Mouse (Mus musculus) heart, embryonic 12.5 days (tissue): ENCODE data around the gene Rcor3. TPM values are rescaled to one million over a fixed set of nuclear protein-coding genes. Genes with fewer than 3 reads are reported as not detected.

Experiments used
- polyA plus RNA-seq: library from polyadenylated mRNA; unstranded; fragments of >200 nt; fragmentation: Nextera tagmentation; extraction: Ambion mirVana; gene quantifications from 2 replicates; pipeline ENCODE4 v1.2.1, GENCODE M21; 2016

Rcor3 gene
- polyA plus RNA-seq, 1 experiment from 2014 or later = 31.3 TPM

Other genes starting within 250 kb of the Rcor3 start
- gene Slc30a1, start 231.3 kb downstream of the Rcor3 start, polyA plus RNA-seq = 4.8 and 5.0 TPM in 2 replicates
- gene Rd3, start 160.7 kb downstream of the Rcor3 start, polyA plus RNA-seq = 1.3 and 1.7 TPM in 2 replicates
- 10.6 and 10.8 TPM in 2 replicates for gene Traf5, start 45.5 kb downstream of the Rcor3 start, polyA plus RNA-seq
- gene Kcnh1, start 52.7 kb upstream of the Rcor3 start, polyA plus RNA-seq = 0.50 and 0.55 TPM in 2 replicates